Comparison of ENCODE assay signal across 7 mouse cellular contexts in genomic region chr2:30845152-30846070, GRCm38 (mm10). TPM values are rescaled to one million over a fixed set of nuclear protein-coding genes. Genes with fewer than 3 reads are reported as not detected.
DNase-seq lines count a peak whose midpoint lies in the region; ATAC-seq and TF ChIP-seq lines count a peak whose summit lies in the region.

No protein-coding gene starts in this region.

- no peaks in the 10 kb centered on the region for H3K9me3 ChIP-seq in E14TG2a.4 (ENCODE audit: low read length)
- H3K9me3 ChIP-seq in limb, embryonic 10.5 days (replicated peaks), result no peaks in the 10 kb centered on the region
- no peaks in the 10 kb centered on the region for H3K9me3 ChIP-seq in neural tube, embryonic 11.5 days (ENCODE audit: control insufficient read depth, low read length)

- H3K4me2 ChIP-seq in neural tube, embryonic 11.5 days (ENCODE audit: low read depth), result peak overlapping the region; percentile 77

- no peak for TF ChIP-seq CTCF in E14TG2a.4 (conservative IDR thresholded peaks at IDR 0.05; ENCODE audit: low read length)

- H3K4me3 ChIP-seq in E14TG2a.4 (replicated peaks; ENCODE audit: low read length), result peak overlapping the region; percentile 82
- peak overlapping the region; percentile 90 for H3K4me3 ChIP-seq in limb, embryonic 10.5 days
- peak overlapping the region; percentile 49 for H3K4me3 ChIP-seq in neural tube, embryonic 11.5 days (ENCODE audit: low read depth, low read length)

- H3K9ac ChIP-seq in neural tube, embryonic 11.5 days (ENCODE audit: low read length), result peak overlapping the region; percentile 57

- WGBS in limb, embryonic 10.5 days, result 1% methylated on average over 79 of the region's 80 CpGs
- WGBS in neural tube, embryonic 11.5 days, result 1% methylated on average over 73 of the region's 80 CpGs

- H3K36me3 ChIP-seq in E14TG2a.4 (ENCODE audit: insufficient read depth, low read length), result no peaks in the 10 kb centered on the region
- peaks cover 26% of the 10 kb centered on the region for H3K36me3 ChIP-seq in limb, embryonic 10.5 days
- H3K36me3 ChIP-seq in neural tube, embryonic 11.5 days (ENCODE audit: control insufficient read depth, insufficient read depth, low read length), result no peaks in the 10 kb centered on the region

- H3K27me3 ChIP-seq in E14TG2a.4 (ENCODE audit: insufficient read depth, low read length), result peaks cover 67% of the 10 kb centered on the region
- peaks cover 4% of the 10 kb centered on the region; the same call in 1 of the 2 replicates for H3K27me3 ChIP-seq in limb, embryonic 10.5 days (ENCODE audit: low read depth, poor library complexity, severe bottlenecking)
- H3K27me3 ChIP-seq in neural tube, embryonic 11.5 days (ENCODE audit: control insufficient read depth, insufficient read depth, low read length), result peaks cover 26% of the 10 kb centered on the region

- ATAC-seq in neural tube, embryonic 11.5 days (ENCODE audit: insufficient read depth, low FRiP score, low TSS enrichment), result no peak

- DNase-seq in NIH3T3 (ENCODE audit: low read depth), result peak; percentile 74
- peak; percentile 49 for DNase-seq in gastrocnemius, postnatal 25 days
- DNase-seq in limb, embryonic 10.5 days (ENCODE audit: low spot score), result peak; percentile 69
- DNase-seq in neural tube, embryonic 11.5 days (ENCODE audit: low spot score), result peak; percentile 53
- DNase-seq in layer of hippocampus, postnatal 36 days, result no peak
- DNase-seq in cerebellum, adult 8-10 months, result no peak

- peak overlapping the region; percentile 96 for H3K27ac ChIP-seq in limb, embryonic 10.5 days
- H3K27ac ChIP-seq in neural tube, embryonic 11.5 days (ENCODE audit: low read depth, low read length), result no peak overlapping the region

- H3K4me1 ChIP-seq in E14TG2a.4 (replicated peaks; ENCODE audit: low read depth, low read length), result peaks cover 38% of the 10 kb centered on the region
- H3K4me1 ChIP-seq in limb, embryonic 10.5 days, result peaks cover 69% of the 10 kb centered on the region
- H3K4me1 ChIP-seq in neural tube, embryonic 11.5 days (ENCODE audit: control insufficient read depth, insufficient read depth, low read length), result no peaks in the 10 kb centered on the region

RNA-seq across cellular contexts. Expression of gene Prrx2, which starts 10.6 kb away (rescaled TPM):
- 1 to 10 TPM; 2.1 to 3.0 TPM for total RNA-seq in gastrocnemius, postnatal 25 days (2021)
- 111 and 140 TPM in 2 replicates for polyA plus RNA-seq in limb, embryonic 10.5 days (2016; fragmentation: Nextera tagmentation; extraction: Ambion mirVana)
- polyA plus RNA-seq in neural tube, embryonic 11.5 days (2014; fragmentation: Nextera tagmentation; extraction: Ambion mirVana), result 8.9 and 13.8 TPM in 2 replicates
- total RNA-seq in layer of hippocampus, postnatal 36 days (2021), result 1 to 10 TPM in 1 of 2 experiments, under 1 TPM in 1; 0.92 to 2.1 TPM

RNA-seq across cellular contexts. Expression of gene Asb6, which starts 15.3 kb away (rescaled TPM):
- 1 to 10 TPM; 5.4 to 5.5 TPM for total RNA-seq in gastrocnemius, postnatal 25 days (2021)
- 59.4 and 61.3 TPM in 2 replicates for polyA plus RNA-seq in limb, embryonic 10.5 days (2016; fragmentation: Nextera tagmentation; extraction: Ambion mirVana)
- polyA plus RNA-seq in neural tube, embryonic 11.5 days (2014; fragmentation: Nextera tagmentation; extraction: Ambion mirVana), result 32.3 and 36.9 TPM in 2 replicates
- 10 to 100 TPM; 38.4 to 40.6 TPM for total RNA-seq in layer of hippocampus, postnatal 36 days (2021)

RNA-seq across cellular contexts. Expression of gene Ntmt1, which starts 37.8 kb away (rescaled TPM):
- 10 to 100 TPM; 15.6 to 16.2 TPM for total RNA-seq in gastrocnemius, postnatal 25 days (2021)
- polyA plus RNA-seq in limb, embryonic 10.5 days (2016; fragmentation: Nextera tagmentation; extraction: Ambion mirVana), result 138 and 141 TPM in 2 replicates
- 110 and 111 TPM in 2 replicates for polyA plus RNA-seq in neural tube, embryonic 11.5 days (2014; fragmentation: Nextera tagmentation; extraction: Ambion mirVana)
- 10 to 100 TPM; 31.3 to 37.4 TPM for total RNA-seq in layer of hippocampus, postnatal 36 days (2021)

RNA-seq across cellular contexts. Expression of gene 1700001O22Rik, which starts 42.0 kb away (rescaled TPM):
- 1 to 10 TPM in 1 of 2 experiments, under 1 TPM in 1; 0.72 to 1.5 TPM for total RNA-seq in gastrocnemius, postnatal 25 days (2021)
- polyA plus RNA-seq in limb, embryonic 10.5 days (2016; fragmentation: Nextera tagmentation; extraction: Ambion mirVana), result 2.1 and 4.0 TPM in 2 replicates
- polyA plus RNA-seq in neural tube, embryonic 11.5 days (2014; fragmentation: Nextera tagmentation; extraction: Ambion mirVana), result 1.8 and 2.5 TPM in 2 replicates
- total RNA-seq in layer of hippocampus, postnatal 36 days (2021), result 1 to 10 TPM; 4.8 to 5.6 TPM

Comparison
In these comparisons a context has a peak if more than half of its experiments do, and no peak if none do; other contexts are left out.
1. DNase-seq: peak in NIH3T3 (single experiment), gastrocnemius, postnatal 25 days (single experiment), limb, embryonic 10.5 days (single experiment) and neural tube, embryonic 11.5 days (single experiment); none in layer of hippocampus, postnatal 36 days (0 of 2) and cerebellum, adult 8-10 months (single experiment).
2. RNA of gene Asb6, which starts 15.3 kb away (total RNA-seq): 38.4 to 40.6 TPM in layer of hippocampus, postnatal 36 days; 5.4 to 5.5 TPM in gastrocnemius, postnatal 25 days; every median in the first group is over 4 times any median in the second.
3. Peak in every context shown above with its lines, with median percentiles within 50 percentile points of each other: H3K4me3 ChIP-seq.